Mouse (Mus musculus) limb, embryonic 15.5 days (tissue): ENCODE data around the gene Ccdc106. TPM values are rescaled to one million over a fixed set of nuclear protein-coding genes. Genes with fewer than 3 reads are reported as not detected.
A peak's percentile ranks its signal among the peaks of the same experiment; 100 is the strongest.

Experiments used
- ATAC-seq: fragments of 200-750 bp; cut with Nextera tagmentation; 2 replicates; pipeline ENCODE4 v1.8.0; 2017; ENCODE audit warnings: low read depth, moderate TSS enrichment; ENCODE audit not compliant: insufficient number of reproducible peaks, low FRiP score, low TSS enrichment
- H3K27ac ChIP-seq: fragments of 300-500 bp; sonication (generic); 2 replicates; pipeline ENCODE4 v1.5.1; 2015; ENCODE audit warnings: moderate library complexity, mild to moderate bottlenecking, inconsistent platforms
- H3K27me3 ChIP-seq: fragments of 300-500 bp; sonication (generic); 2 replicates; pipeline ENCODE4 v1.6.1; 2015; ENCODE audit warnings: inconsistent platforms
- H3K36me3 ChIP-seq: fragments of 300-500 bp; sonication (generic); 2 replicates; pipeline ENCODE4 v1.6.1; 2015; ENCODE audit warnings: inconsistent platforms
- H3K4me1 ChIP-seq: fragments of 300-500 bp; sonication (generic); 2 replicates; pipeline ENCODE4 v1.6.1; 2015; ENCODE audit warnings: inconsistent platforms
- H3K4me2 ChIP-seq: fragments of 300-500 bp; sonication (generic); 2 replicates; pipeline ENCODE4 v1.6.1; 2015; ENCODE audit warnings: mild to moderate bottlenecking, inconsistent platforms
- H3K4me3 ChIP-seq: fragments of 300-500 bp; sonication (generic); 2 replicates; pipeline ENCODE4 v1.5.1; 2015; ENCODE audit warnings: mild to moderate bottlenecking, inconsistent platforms
- H3K9ac ChIP-seq: fragments of 300-500 bp; sonication (generic); 2 replicates; pipeline ENCODE4 v1.6.1; 2015; ENCODE audit warnings: inconsistent platforms
- H3K9me3 ChIP-seq: fragments of 300-500 bp; sonication (generic); 2 replicates; pipeline ENCODE4 v1.6.1; 2016; ENCODE audit warnings: inconsistent platforms
- WGBS: fragments of 180-500 bp; shearing (Covaris S2); methylation state at CpG from one replicate; pipeline ENCODE4 v1.1.7; 2015; 5-methylcytosine and 5-hydroxymethylcytosine counted together
- polyA plus RNA-seq: library from polyadenylated mRNA; unstranded; fragments of >200 nt; fragmentation: Nextera tagmentation; extraction: Ambion mirVana; gene quantifications from 2 replicates; pipeline ENCODE4 v1.2.1, GENCODE M21; 2015

The Ccdc106 gene
- polyA plus RNA-seq, 1 experiment from 2014 or later, result 37.3 TPM

- Histone ChIP-seq H3K4me2 (peak overlapping the region; percentile 84), H3K9me3 (no peaks in the 10 kb centered on the region), H3K9ac (peak overlapping the region; percentile 73), H3K27me3 (peaks cover 45% of the 10 kb centered on the region), H3K4me1 (peaks cover 68% of the 10 kb centered on the region), H3K36me3 (no peaks in the 10 kb centered on the region), H3K27ac (peak overlapping the region; percentile 64), H3K4me3 (peak overlapping the region; percentile 68)
- 1% methylated on average over 55 of the region's 55 CpGs for WGBS
- no peak for ATAC-seq
Measured at GRCm38 (mm10) chr7:5056651-5057263, 36.4 kb downstream of the Ccdc106 start.

GRCm38 (mm10) chr7:5057381-5057780, 37.0 kb downstream of the Ccdc106 start:
- 29% methylated on average over 8 of the region's 8 CpGs for WGBS
- ATAC-seq, result no peak
- Histone ChIP-seq H3K27me3 (peaks cover 41% of the 10 kb centered on the region), H3K4me1 (peaks cover 62% of the 10 kb centered on the region), H3K9ac (peak overlapping the region; percentile 73), H3K4me2 (peak overlapping the region; percentile 84), H3K27ac (no peak overlapping the region), H3K36me3 (no peaks in the 10 kb centered on the region), H3K4me3 (peak overlapping the region; percentile 68), H3K9me3 (no peaks in the 10 kb centered on the region)

- WGBS, result 33% methylated on average over 11 of the region's 11 CpGs
Measured at GRCm38 (mm10) chr7:5057804-5058203, 37.5 kb downstream of the Ccdc106 start.

GRCm38 (mm10) chr7:5058631-5059030, 38.3 kb downstream of the Ccdc106 start:
- Histone ChIP-seq H3K27me3 (peaks cover 28% of the 10 kb centered on the region), H3K9ac (no peak overlapping the region), H3K36me3 (no peaks in the 10 kb centered on the region), H3K27ac (no peak overlapping the region), H3K4me1 (peaks cover 55% of the 10 kb centered on the region), H3K4me2 (no peak overlapping the region), H3K4me3 (no peak overlapping the region), H3K9me3 (no peaks in the 10 kb centered on the region)
- WGBS, result 97% methylated on average over 1 of the region's 1 CpGs
- ATAC-seq, result no peak

More at GRCm38 (mm10) chr7:5057804-5058203, 37.5 kb downstream of the Ccdc106 start:
- Histone ChIP-seq H3K36me3 (no peaks in the 10 kb centered on the region), H3K27ac (no peak overlapping the region), H3K9ac (no peak overlapping the region), H3K9me3 (no peaks in the 10 kb centered on the region), H3K27me3 (peaks cover 36% of the 10 kb centered on the region), H3K4me1 (peaks cover 58% of the 10 kb centered on the region), H3K4me2 (peak overlapping the region; percentile 84), H3K4me3 (peak overlapping the region; percentile 68; the same call in 1 of the 2 replicates)
- no peak for ATAC-seq

- Histone ChIP-seq H3K4me2 (peak overlapping the region; percentile 85; the same call in 1 of the 2 replicates), H3K9ac (no peak overlapping the region; the same call in 1 of the 2 replicates), H3K27ac (no peak overlapping the region), H3K4me3 (no peak overlapping the region), H3K36me3 (no peaks in the 10 kb centered on the region), H3K9me3 (no peaks in the 10 kb centered on the region), H3K4me1 (peaks cover 54% of the 10 kb centered on the region), H3K27me3 (peaks cover 20% of the 10 kb centered on the region)
- 88% methylated on average over 12 of the region's 12 CpGs for whole genome bisulfite sequencing
- no peak for ATAC-seq
Measured at GRCm38 (mm10) chr7:5059421-5059820, 39.1 kb downstream of the Ccdc106 start.

- whole genome bisulfite sequencing, result 4% methylated on average over 27 of the region's 27 CpGs
- Histone ChIP-seq H3K4me2 (peak overlapping the region; percentile 85), H3K36me3 (no peaks in the 10 kb centered on the region), H3K4me1 (peaks cover 56% of the 10 kb centered on the region), H3K9me3 (no peaks in the 10 kb centered on the region), H3K27me3 (peaks cover 12% of the 10 kb centered on the region; the same call in 1 of the 2 replicates), H3K9ac (peak overlapping the region; percentile 84; the same call in 1 of the 2 replicates), H3K4me3 (peak overlapping the region; percentile 67), H3K27ac (peak overlapping the region; percentile 100)
- no peak for ATAC-seq
Measured at GRCm38 (mm10) chr7:5060239-5060731, 39.9 kb downstream of the Ccdc106 start.

GRCm38 (mm10) chr7:5060944-5061773, 40.8 kb downstream of the Ccdc106 start:
- peaks cover 59% of the 10 kb centered on the region for H3K4me1 ChIP-seq
- under 1% methylated on average over 60 of the region's 60 CpGs for WGBS

GRCm38 (mm10) chr7:5061774-5062359, 41.5 kb downstream of the Ccdc106 start, which contains the start of gene U2af2:
U2af2 (plus strand) TSS chr7:5062143.
- H3K4me3 ChIP-seq, result peak within 1 kb of the TSS; percentile 67
- no peaks in the 10 kb centered on the region for H3K9me3 ChIP-seq
- peak within 1 kb of the TSS; percentile 84 for H3K9ac ChIP-seq
- H3K27me3 ChIP-seq, result 0 out of 2 replicates have a peak, but pooled peaks cover 4% of the 10 kb centered on the region
- peak; percentile 83 for ATAC-seq
- H3K4me2 ChIP-seq, result peak within 1 kb of the TSS; percentile 85
- peaks cover 56% of the 10 kb centered on the region for H3K4me1 ChIP-seq
- peak within 1 kb of the TSS; percentile 100 for H3K27ac ChIP-seq
- peaks cover 10% of the 10 kb centered on the region for H3K36me3 ChIP-seq
- 0% methylated on average over 61 of the region's 65 CpGs for WGBS

More at GRCm38 (mm10) chr7:5060944-5061773, 40.8 kb downstream of the Ccdc106 start:
- ATAC-seq, result peak; percentile 90
- peak overlapping the region; percentile 67 for H3K4me3 ChIP-seq
- H3K36me3 ChIP-seq, result peaks cover 3% of the 10 kb centered on the region
- peak overlapping the region; percentile 84 for H3K9ac ChIP-seq
- H3K27me3 ChIP-seq, result 0 out of 2 replicates have a peak, but pooled peaks cover 4% of the 10 kb centered on the region
- no peaks in the 10 kb centered on the region for H3K9me3 ChIP-seq
- H3K27ac ChIP-seq, result peak overlapping the region; percentile 100
- H3K4me2 ChIP-seq, result peak overlapping the region; percentile 85

GRCm38 (mm10) chr7:5062360-5063001, 42.1 kb downstream of the Ccdc106 start:
- peaks cover 16% of the 10 kb centered on the region for H3K36me3 ChIP-seq
- ATAC-seq, result peak; percentile 48
- H3K9ac ChIP-seq, result peak overlapping the region; percentile 73
- no peaks in the 10 kb centered on the region for H3K9me3 ChIP-seq
- WGBS, result under 1% methylated on average over 46 of the region's 51 CpGs
- 0 out of 2 replicates have a peak, but pooled peaks cover 3% of the 10 kb centered on the region for H3K27me3 ChIP-seq
- peak overlapping the region; percentile 85 for H3K4me2 ChIP-seq
- peaks cover 50% of the 10 kb centered on the region for H3K4me1 ChIP-seq
- peak overlapping the region; percentile 100 for H3K27ac ChIP-seq
- peak overlapping the region; percentile 67 for H3K4me3 ChIP-seq

- no peaks in the 10 kb centered on the region for H3K27me3 ChIP-seq
- no peak overlapping the region for H3K4me2 ChIP-seq
- peaks cover 40% of the 10 kb centered on the region for H3K36me3 ChIP-seq
- WGBS, result 95% methylated on average over 6 of the region's 6 CpGs
- no peaks in the 10 kb centered on the region for H3K9me3 ChIP-seq
- H3K4me3 ChIP-seq, result no peak overlapping the region
- no peak for ATAC-seq
- no peak overlapping the region for H3K27ac ChIP-seq
- H3K4me1 ChIP-seq, result peaks cover 33% of the 10 kb centered on the region
- H3K9ac ChIP-seq, result no peak overlapping the region
Measured at GRCm38 (mm10) chr7:5064886-5065285, 44.5 kb downstream of the Ccdc106 start.

GRCm38 (mm10) chr7:5073586-5073985, 53.2 kb downstream of the Ccdc106 start:
- WGBS, result 83% methylated on average over 1 of the region's 1 CpGs
- Histone ChIP-seq H3K4me3 (no peak overlapping the region), H3K4me1 (no peaks in the 10 kb centered on the region), H3K9me3 (no peaks in the 10 kb centered on the region), H3K36me3 (peaks cover 95% of the 10 kb centered on the region), H3K4me2 (no peak overlapping the region), H3K9ac (no peak overlapping the region), H3K27me3 (no peaks in the 10 kb centered on the region), H3K27ac (no peak overlapping the region)
- ATAC-seq, result no peak
